Mouse (Mus musculus) forebrain, embryonic 14.5 days (tissue): ENCODE measurements at regions not wholly inside any gene's neighbourhood (a gene's known extent, or its start where the extent isn't known, plus 50 kb on each side); places are given as distances from the start of the nearest gene placed in this dataset.

Experiments used
- ATAC-seq: fragments of 200-750 bp; cut with Nextera tagmentation; 2 replicates; pipeline ENCODE4 v1.8.0; 2017; ENCODE audit warnings: mild to moderate bottlenecking, moderate library complexity
- DNase-seq: peaks from one replicate; pipeline ENCODE4 v3.0.0-alpha.2; 2015; ENCODE audit warnings: low spot score
- H3K27ac ChIP-seq: fragments of 300-500 bp; sonication (generic); 2 replicates; pipeline ENCODE4 v1.5.1; 2014; ENCODE audit warnings: low read depth, mild to moderate bottlenecking, control low read depth, low read length, moderate library complexity
- H3K27me3 ChIP-seq: fragments of 300-500 bp; sonication (generic); replicated peaks from 2 replicates; pipeline ENCODE4 v1.6.1; 2014; ENCODE audit warnings: low read length, control low read depth, mixed read lengths; ENCODE audit not compliant: control insufficient read depth, insufficient read depth
- H3K36me3 ChIP-seq: fragments of 300-500 bp; sonication (generic); 2 replicates; pipeline ENCODE4 v1.6.1; 2014; ENCODE audit warnings: low read length, control low read depth; ENCODE audit not compliant: control insufficient read depth, insufficient read depth
- H3K4me1 ChIP-seq: fragments of 300-500 bp; sonication (generic); 2 replicates; pipeline ENCODE4 v1.6.1; 2014; ENCODE audit warnings: antibody characterized with exemption, low read length, control low read depth; ENCODE audit not compliant: control insufficient read depth, insufficient read depth
- H3K4me2 ChIP-seq: fragments of 300-500 bp; sonication (generic); 2 replicates; pipeline ENCODE4 v1.6.1; 2014; ENCODE audit warnings: mild to moderate bottlenecking, control low read depth, low read length
- H3K4me3 ChIP-seq: fragments of 300-500 bp; sonication (generic); 2 replicates; pipeline ENCODE4 v1.5.1; 2014; ENCODE audit warnings: low read depth, low read length, control low read depth
- H3K9ac ChIP-seq: fragments of 300-500 bp; sonication (generic); 2 replicates; pipeline ENCODE4 v1.6.1; 2014; ENCODE audit warnings: mild to moderate bottlenecking, low read length, control low read depth, moderate library complexity
- H3K9me3 ChIP-seq: fragments of 300-500 bp; sonication (generic); replicated peaks from 2 replicates; pipeline ENCODE4 v1.6.1; 2016; ENCODE audit warnings: low read length, control low read depth, mixed read lengths; ENCODE audit not compliant: control insufficient read depth
- WGBS: fragments of 180-500 bp; shearing (Covaris S2); extraction: QIAGEN DNeasy Blood & Tissue Kit; methylation state at CpG from one replicate; pipeline ENCODE4 v1.1.7; 2014; 5-methylcytosine and 5-hydroxymethylcytosine counted together

DNA sequence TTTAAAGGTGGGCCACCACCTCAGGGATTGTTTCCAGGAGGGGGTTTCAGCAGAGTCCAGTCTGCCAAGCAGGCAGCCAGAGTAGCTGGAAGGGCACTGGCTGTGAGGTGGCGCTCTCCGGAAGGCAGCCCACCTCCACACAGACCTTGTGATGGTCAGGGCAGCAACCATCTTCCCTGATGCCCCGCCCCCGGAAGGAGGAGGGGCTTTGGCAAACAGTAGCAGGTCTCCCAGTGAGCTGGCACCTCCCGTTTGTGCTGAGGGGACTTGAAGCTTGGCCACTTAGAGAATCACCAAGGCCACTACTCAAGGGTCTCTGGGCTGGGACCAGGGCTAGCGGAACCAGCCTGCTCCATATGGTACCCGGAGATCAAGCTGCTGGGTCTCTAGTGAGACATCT lies 67.4 kb upstream of the Nkx1-1 start:
- H3K4me2 ChIP-seq: no peak overlapping the region
- ATAC-seq: no peak
- H3K9ac ChIP-seq: no peak overlapping the region
- no peak for DNase-seq
- no peaks in the 10 kb centered on the region for H3K9me3 ChIP-seq
- H3K36me3 ChIP-seq: no peaks in the 10 kb centered on the region
- peaks cover 4% of the 10 kb centered on the region; the same call in 1 of the 2 replicates for H3K4me1 ChIP-seq
- no peak overlapping the region for H3K27ac ChIP-seq
- H3K27me3 ChIP-seq: 0 out of 2 replicates have a peak, but pooled peaks cover 6% of the 10 kb centered on the region
- no peak overlapping the region for H3K4me3 ChIP-seq
- 49% methylated on average over 7 of the region's 7 CpGs for WGBS

DNA sequence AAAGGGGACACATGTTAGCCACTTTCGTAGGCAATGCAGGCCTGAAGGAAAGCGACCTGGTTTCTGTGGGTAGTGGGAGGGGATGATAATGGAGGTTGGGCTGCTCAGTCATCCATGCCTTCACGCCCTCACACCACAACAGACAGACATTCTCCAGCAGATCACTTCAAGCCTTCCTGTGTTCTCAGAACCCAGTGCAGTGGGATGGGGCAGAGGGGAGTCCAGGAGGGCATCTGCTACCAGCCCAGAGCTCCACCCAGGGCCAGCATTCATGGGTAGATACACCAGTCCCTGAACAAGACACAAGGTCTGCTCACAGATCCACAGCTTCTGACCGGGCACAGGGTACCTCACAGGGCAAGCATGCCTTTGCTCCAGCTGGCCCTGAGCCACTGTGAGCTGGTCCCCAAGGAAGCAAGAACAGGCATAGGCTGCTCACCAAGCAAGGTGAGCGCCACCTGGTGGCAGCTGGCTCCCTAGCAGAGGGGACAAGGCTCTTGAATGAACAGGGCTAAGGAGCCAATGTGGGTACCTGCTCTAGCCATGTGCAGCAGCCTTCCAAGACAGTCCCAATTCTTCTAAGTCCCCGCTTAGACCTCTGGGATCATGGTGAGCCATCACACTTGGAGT lies 62.2 kb upstream of the Nkx1-1 start:
- Histone ChIP-seq H3K36me3 (no peaks in the 10 kb centered on the region), H3K4me3 (no peak overlapping the region), H3K9me3 (no peaks in the 10 kb centered on the region), H3K27ac (no peak overlapping the region), H3K27me3 (peaks cover 1% of the 10 kb centered on the region; the same call in 1 of the 2 replicates), H3K9ac (no peak overlapping the region), H3K4me2 (no peak overlapping the region), H3K4me1 (no peaks in the 10 kb centered on the region)
- DNase-seq: peak; percentile 91
- ATAC-seq: peak; percentile 87
- WGBS: 19% methylated on average over 6 of the region's 6 CpGs

DNA sequence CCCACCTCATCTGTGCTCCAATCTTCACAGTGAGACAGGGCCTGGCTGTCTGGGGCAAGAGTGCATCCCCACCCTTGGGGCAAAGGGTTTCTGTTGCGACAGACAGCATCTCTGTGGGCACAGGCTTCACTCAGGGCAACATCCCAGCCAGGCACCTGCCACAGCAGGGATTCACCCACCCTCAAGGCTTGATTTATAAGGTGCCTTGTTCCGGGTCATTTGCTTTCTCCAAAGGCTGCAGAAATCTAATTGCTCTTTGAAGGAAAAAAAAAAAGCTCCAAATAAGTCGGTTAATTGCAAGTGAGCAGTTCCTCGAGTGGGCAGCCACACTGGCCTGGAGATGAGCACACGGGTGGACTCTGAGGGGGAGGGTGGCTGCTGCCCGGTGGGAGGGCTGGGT lies 61.5 kb upstream of the Nkx1-1 start:
- Histone ChIP-seq H3K4me3 (no peak overlapping the region), H3K27ac (no peak overlapping the region), H3K9ac (no peak overlapping the region), H3K4me2 (no peak overlapping the region), H3K27me3 (no peaks in the 10 kb centered on the region; the same call in 1 of the 2 replicates), H3K36me3 (no peaks in the 10 kb centered on the region), H3K9me3 (no peaks in the 10 kb centered on the region), H3K4me1 (no peaks in the 10 kb centered on the region)
- ATAC-seq (no peak), DNase-seq (no peak)
- WGBS: 32% methylated on average over 6 of the region's 6 CpGs

DNA sequence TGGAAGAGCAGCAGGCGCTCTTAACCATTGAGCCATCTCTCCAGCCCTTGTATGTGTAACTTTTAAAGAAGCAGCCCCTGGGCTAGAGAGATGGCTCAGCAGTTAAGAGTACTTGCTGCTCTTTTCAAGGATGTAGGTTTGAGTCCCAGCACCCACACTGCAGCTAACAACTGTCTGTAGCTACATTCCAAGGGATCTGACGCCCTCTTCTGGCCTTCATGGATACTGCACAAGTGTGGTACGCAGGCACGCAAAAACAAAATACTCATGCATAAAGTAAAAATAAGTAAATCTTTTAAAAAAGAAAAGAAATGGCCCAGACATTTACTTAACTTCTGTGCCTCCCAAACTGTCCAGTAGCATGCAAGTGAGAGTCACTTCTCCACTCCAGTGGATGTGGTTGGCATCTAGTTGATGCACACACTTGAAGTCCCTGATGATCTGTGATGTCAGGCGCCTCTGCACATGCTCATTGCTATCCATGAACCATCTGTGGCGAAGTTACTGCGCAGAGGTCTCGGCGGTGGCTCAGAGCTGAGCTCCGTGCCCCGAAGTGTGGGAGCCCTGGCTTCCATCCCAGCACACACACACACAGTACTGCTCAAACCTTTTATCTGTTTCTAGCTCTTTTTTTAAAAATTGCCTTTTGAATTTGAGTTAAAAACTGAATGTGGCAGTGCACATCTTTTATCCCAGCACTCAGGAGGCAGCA lies 59.0 kb upstream of the Nkx1-1 start:
- WGBS: 86% methylated on average over 11 of the region's 11 CpGs
- DNase-seq (no peak), ATAC-seq (no peak)
- Histone ChIP-seq H3K4me3 (no peak overlapping the region), H3K36me3 (no peaks in the 10 kb centered on the region), H3K27me3 (peaks cover 4% of the 10 kb centered on the region; the same call in 1 of the 2 replicates), H3K9me3 (no peaks in the 10 kb centered on the region), H3K4me2 (no peak overlapping the region), H3K4me1 (peaks cover 3% of the 10 kb centered on the region; the same call in 1 of the 2 replicates), H3K27ac (no peak overlapping the region), H3K9ac (no peak overlapping the region)

DNA sequence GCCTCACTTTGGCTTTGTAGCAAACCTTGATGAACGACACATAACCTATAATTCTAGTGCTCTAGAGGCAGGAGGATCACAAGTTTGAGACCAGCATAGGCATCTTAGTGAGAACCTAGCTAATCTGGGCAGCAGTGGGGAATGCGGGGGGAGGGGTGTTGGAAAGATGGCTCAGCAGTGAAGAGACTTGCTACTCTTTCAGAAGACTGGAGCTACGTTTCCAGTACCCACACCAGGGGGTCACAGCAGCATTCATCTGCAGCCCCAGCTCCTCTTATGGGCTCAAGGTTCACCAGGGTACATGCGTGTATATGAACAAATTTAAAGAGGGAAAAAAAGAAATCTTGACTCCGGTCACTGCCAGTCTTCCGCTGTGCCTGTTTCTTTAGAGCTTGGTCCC lies 55.5 kb upstream of the Nkx1-1 start:
- no peak for ATAC-seq
- no peaks in the 10 kb centered on the region for H3K36me3 ChIP-seq
- no peak overlapping the region for H3K4me3 ChIP-seq
- H3K27me3 ChIP-seq: 0 out of 2 replicates have a peak, but pooled peaks cover 4% of the 10 kb centered on the region
- no peaks in the 10 kb centered on the region for H3K9me3 ChIP-seq
- no peak overlapping the region for H3K9ac ChIP-seq
- 66% methylated on average over 6 of the region's 6 CpGs for WGBS
- H3K4me2 ChIP-seq: no peak overlapping the region
- DNase-seq: no peak
- no peak overlapping the region for H3K27ac ChIP-seq
- peaks cover 3% of the 10 kb centered on the region; the same call in 1 of the 2 replicates for H3K4me1 ChIP-seq

DNA sequence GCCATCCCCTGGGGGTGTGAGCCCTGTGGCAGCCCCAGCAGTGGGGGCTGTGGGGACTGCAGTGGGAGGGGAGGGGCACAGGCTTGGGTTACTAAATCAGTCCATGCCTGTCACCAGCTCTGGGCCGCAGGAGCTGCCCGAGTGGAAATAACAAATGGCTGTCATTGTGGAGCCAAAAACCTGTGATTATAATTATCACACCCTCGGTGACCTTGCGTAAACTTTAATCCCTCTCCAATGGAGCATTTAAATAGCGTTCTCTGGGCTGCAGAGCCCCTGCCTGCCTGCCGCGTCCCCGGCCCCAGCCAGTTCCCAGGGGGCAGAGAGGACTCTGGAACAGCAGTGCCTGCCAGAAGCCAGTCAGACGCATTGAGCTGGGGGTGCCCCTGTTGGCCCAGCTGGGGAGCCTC lies 54.4 kb upstream of the Nkx1-1 start:
- ATAC-seq: no peak
- Histone ChIP-seq H3K4me3 (no peak overlapping the region), H3K27ac (no peak overlapping the region), H3K27me3 (0 out of 2 replicates have a peak, but pooled peaks cover 4% of the 10 kb centered on the region), H3K36me3 (no peaks in the 10 kb centered on the region), H3K9ac (no peak overlapping the region), H3K9me3 (no peaks in the 10 kb centered on the region), H3K4me1 (peaks cover 3% of the 10 kb centered on the region; the same call in 1 of the 2 replicates), H3K4me2 (no peak overlapping the region)
- WGBS: 2% methylated on average over 9 of the region's 9 CpGs
- no peak for DNase-seq

DNA sequence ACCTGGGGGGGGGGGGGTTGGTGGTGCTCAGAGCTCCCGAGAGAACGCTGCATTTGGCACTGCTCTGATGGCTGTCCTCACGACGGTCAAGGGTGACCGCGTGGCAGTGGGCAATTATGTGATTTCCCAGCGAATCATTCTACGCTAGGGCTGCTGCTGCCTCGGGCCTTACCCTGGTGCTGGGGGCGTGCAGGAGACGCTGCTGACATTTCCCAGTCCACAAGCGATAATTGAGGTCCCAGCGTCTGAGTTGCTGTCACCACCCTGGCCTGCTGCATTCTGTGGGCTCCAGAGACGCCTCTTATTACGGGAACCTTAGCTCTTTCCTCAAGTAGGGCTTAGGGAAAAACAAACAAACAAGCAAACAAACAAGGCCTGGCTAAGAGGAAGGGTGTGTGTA lies 52.0 kb upstream of the Nkx1-1 start:
- DNase-seq: no peak
- Histone ChIP-seq H3K36me3 (no peaks in the 10 kb centered on the region), H3K4me2 (no peak overlapping the region), H3K9ac (no peak overlapping the region), H3K27ac (no peak overlapping the region), H3K9me3 (no peaks in the 10 kb centered on the region), H3K4me3 (no peak overlapping the region), H3K27me3 (0 out of 2 replicates have a peak, but pooled peaks cover 4% of the 10 kb centered on the region), H3K4me1 (peaks cover 3% of the 10 kb centered on the region; the same call in 1 of the 2 replicates)
- WGBS: 73% methylated on average over 15 of the region's 15 CpGs
- no peak for ATAC-seq
